Mouse (Mus musculus) limb, embryonic 15.5 days (tissue): ENCODE measurements around the gene Tbcd. TPM values are rescaled to one million over a fixed set of nuclear protein-coding genes. Genes with fewer than 3 reads are reported as not detected.

ENCODE experiments used
- ATAC-seq: fragments of 200-750 bp; cut with Nextera tagmentation; 2 replicates; pipeline ENCODE4 v1.8.0; 2017; ENCODE audit warnings: low read depth, moderate TSS enrichment; ENCODE audit not compliant: insufficient number of reproducible peaks, low FRiP score, low TSS enrichment
- H3K27ac ChIP-seq: fragments of 300-500 bp; sonication (generic); 2 replicates; pipeline ENCODE4 v1.5.1; 2015; ENCODE audit warnings: moderate library complexity, mild to moderate bottlenecking, inconsistent platforms
- H3K27me3 ChIP-seq: fragments of 300-500 bp; sonication (generic); 2 replicates; pipeline ENCODE4 v1.6.1; 2015; ENCODE audit warnings: inconsistent platforms
- H3K36me3 ChIP-seq: fragments of 300-500 bp; sonication (generic); 2 replicates; pipeline ENCODE4 v1.6.1; 2015; ENCODE audit warnings: inconsistent platforms
- H3K4me1 ChIP-seq: fragments of 300-500 bp; sonication (generic); 2 replicates; pipeline ENCODE4 v1.6.1; 2015; ENCODE audit warnings: inconsistent platforms
- H3K4me2 ChIP-seq: fragments of 300-500 bp; sonication (generic); 2 replicates; pipeline ENCODE4 v1.6.1; 2015; ENCODE audit warnings: mild to moderate bottlenecking, inconsistent platforms
- H3K4me3 ChIP-seq: fragments of 300-500 bp; sonication (generic); 2 replicates; pipeline ENCODE4 v1.5.1; 2015; ENCODE audit warnings: mild to moderate bottlenecking, inconsistent platforms
- H3K9ac ChIP-seq: fragments of 300-500 bp; sonication (generic); 2 replicates; pipeline ENCODE4 v1.6.1; 2015; ENCODE audit warnings: inconsistent platforms
- H3K9me3 ChIP-seq: fragments of 300-500 bp; sonication (generic); 2 replicates; pipeline ENCODE4 v1.6.1; 2016; ENCODE audit warnings: inconsistent platforms
- WGBS: fragments of 180-500 bp; shearing (Covaris S2); methylation state at CpG from one replicate; pipeline ENCODE4 v1.1.7; 2015; 5-methylcytosine and 5-hydroxymethylcytosine counted together
- polyA plus RNA-seq: library from polyadenylated mRNA; unstranded; fragments of >200 nt; fragmentation: Nextera tagmentation; extraction: Ambion mirVana; gene quantifications from 2 replicates; pipeline ENCODE4 v1.2.1, GENCODE M21; 2015

Tbcd gene
- polyA plus RNA-seq, 1 experiment from 2014 or later: 51.8 TPM

DNA sequence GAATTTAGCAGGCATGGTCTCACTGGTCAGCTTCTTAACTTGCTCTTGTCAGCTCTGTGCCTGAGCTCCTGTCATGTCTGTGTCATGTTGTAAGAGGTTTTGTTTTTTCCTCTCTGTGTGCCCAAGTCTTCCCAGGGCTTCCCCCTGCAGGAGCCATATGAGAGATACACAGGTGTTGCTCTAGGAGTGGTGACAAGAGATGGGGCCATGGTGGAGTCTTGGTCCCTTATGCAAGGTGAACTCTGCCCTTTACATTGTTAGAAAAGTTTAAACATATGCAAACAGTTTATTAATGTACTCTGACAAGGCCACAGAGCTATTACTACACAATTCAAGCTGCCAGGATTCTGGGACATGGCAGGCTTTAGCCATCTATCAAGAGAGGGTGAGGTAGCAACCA, 164.8 kb downstream of the Tbcd start:
- no peak overlapping the region for H3K9ac ChIP-seq
- H3K4me1 ChIP-seq: no peaks in the 10 kb centered on the region
- H3K27me3 ChIP-seq: no peaks in the 10 kb centered on the region
- H3K36me3 ChIP-seq: peaks cover 74% of the 10 kb centered on the region
- no peak overlapping the region for H3K4me3 ChIP-seq
- no peak for ATAC-seq
- H3K27ac ChIP-seq: no peak overlapping the region
- no peak overlapping the region for H3K4me2 ChIP-seq
- no peaks in the 10 kb centered on the region for H3K9me3 ChIP-seq

DNA sequence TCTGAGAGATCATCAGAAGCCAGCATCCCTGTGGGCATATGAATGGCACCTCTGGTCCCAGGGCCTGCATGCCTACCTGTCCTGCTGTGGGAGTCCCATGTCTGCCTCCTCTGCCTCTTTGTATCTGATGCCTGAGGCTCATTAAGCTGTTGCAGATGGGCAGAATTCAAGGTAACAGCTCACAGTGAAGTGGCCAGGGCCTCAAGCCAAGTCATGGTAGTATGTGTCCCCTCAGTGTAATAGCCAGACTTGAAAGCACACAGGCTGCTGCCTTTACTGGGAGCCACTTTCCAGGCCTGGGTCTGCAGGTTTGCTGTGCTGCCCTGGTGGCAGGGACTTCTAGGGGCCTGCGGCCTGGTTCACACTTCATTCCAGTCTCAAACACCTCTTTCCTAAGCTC, 165.6 kb downstream of the Tbcd start:
- 77% methylated on average over 1 of the region's 1 CpGs for WGBS

DNA sequence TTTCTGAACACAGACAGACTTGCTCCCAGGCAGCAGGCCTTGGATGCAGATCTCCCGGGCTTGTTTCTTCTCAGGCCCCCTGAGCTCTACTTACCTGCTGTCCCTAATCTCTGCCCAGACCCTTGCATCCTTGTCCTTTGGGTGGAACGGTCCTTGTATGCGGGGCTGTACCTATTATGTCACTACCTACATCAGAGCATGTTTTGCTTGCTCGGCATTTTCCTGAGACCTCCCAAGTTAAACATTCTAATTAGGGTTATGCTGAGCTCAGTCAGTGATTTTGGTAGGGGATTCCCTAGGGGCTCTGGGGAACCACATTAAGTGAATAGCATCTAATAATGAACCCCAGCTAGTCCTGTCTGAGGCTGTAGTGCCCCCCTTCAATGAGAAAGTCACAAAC, 173.3 kb downstream of the Tbcd start:
- Histone ChIP-seq H3K27me3 (no peaks in the 10 kb centered on the region), H3K4me3 (no peak overlapping the region), H3K27ac (no peak overlapping the region), H3K4me1 (no peaks in the 10 kb centered on the region), H3K9me3 (no peaks in the 10 kb centered on the region), H3K9ac (no peak overlapping the region), H3K4me2 (no peak overlapping the region), H3K36me3 (peaks cover 60% of the 10 kb centered on the region)
- ATAC-seq: no peak
- WGBS: 77% methylated on average over 4 of the region's 4 CpGs

More for the DNA sequence above, 165.6 kb downstream of the Tbcd start:
- Histone ChIP-seq H3K9me3 (no peaks in the 10 kb centered on the region), H3K4me1 (no peaks in the 10 kb centered on the region), H3K4me3 (no peak overlapping the region), H3K9ac (no peak overlapping the region), H3K4me2 (no peak overlapping the region), H3K27me3 (no peaks in the 10 kb centered on the region), H3K36me3 (peaks cover 80% of the 10 kb centered on the region), H3K27ac (no peak overlapping the region)
- ATAC-seq: no peak

DNA sequence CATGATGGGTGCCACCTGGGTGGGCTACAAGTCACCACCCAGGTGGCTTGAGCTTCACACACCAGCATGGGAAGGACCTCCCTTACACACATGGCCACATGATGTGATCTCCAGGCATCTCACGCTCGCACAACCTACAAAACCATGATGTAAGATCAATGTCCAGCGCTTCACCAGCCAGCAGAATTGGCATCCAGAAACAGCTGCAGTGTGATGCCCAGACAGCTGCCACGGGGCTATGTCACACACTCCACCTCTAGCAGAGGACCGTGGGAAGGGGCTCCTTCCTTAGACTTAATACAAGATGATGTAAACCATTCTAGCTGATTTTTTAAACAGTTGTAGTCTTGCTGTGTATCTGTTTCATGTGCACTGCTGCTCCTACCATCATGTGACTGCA, 175.8 kb downstream of the Tbcd start:
- Histone ChIP-seq H3K9ac (no peak overlapping the region), H3K36me3 (peaks cover 45% of the 10 kb centered on the region), H3K9me3 (no peaks in the 10 kb centered on the region), H3K4me2 (no peak overlapping the region), H3K4me3 (no peak overlapping the region), H3K27ac (no peak overlapping the region), H3K4me1 (no peaks in the 10 kb centered on the region), H3K27me3 (no peaks in the 10 kb centered on the region)
- 83% methylated on average over 5 of the region's 5 CpGs for WGBS
- no peak for ATAC-seq

DNA sequence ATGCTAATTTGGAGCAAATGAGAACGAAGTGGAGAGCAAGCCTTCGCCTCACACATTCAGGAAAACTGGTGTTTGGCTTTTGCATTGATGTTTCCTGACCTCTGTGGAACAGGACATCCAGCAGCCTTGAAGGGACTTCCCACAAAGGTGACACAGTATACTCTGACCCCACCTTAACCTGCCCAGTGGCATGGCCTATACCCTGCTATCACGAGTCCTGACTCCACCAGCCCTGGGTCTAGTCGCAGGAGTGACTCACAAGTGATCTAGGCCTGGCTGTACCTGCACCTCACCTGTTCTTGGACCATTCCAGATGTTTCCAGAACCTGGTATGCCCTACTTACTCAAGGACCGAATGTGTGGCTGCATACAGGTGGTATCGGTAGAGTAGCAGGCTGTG, 177.8 kb downstream of the Tbcd start:
- Histone ChIP-seq H3K4me3 (no peak overlapping the region), H3K27me3 (no peaks in the 10 kb centered on the region), H3K4me1 (no peaks in the 10 kb centered on the region), H3K9ac (no peak overlapping the region), H3K36me3 (peaks cover 28% of the 10 kb centered on the region), H3K4me2 (no peak overlapping the region), H3K27ac (no peak overlapping the region), H3K9me3 (no peaks in the 10 kb centered on the region)
- 97% methylated on average over 6 of the region's 6 CpGs for WGBS
- ATAC-seq: no peak

DNA sequence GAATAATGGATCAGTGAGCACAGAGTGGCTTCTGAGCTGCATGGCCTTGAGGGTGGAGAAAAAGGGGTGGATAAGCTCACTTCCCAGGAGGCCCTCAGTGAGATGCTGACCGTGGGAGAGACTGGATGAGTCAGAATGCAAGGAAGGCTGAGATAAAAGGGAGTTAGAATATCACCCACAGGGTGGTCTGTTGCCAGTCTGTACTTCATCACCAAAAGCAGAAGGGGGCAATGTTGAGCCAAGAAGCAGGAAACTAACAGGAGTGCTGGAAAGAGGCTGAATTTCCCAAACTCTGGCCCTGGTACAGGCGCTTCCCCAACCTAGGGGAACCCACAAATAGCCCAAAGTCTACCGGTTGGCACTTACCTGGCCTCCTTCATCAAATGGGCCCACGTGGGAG, 178.7 kb downstream of the Tbcd start:
- Histone ChIP-seq H3K27me3 (no peaks in the 10 kb centered on the region), H3K9me3 (no peaks in the 10 kb centered on the region), H3K4me3 (no peak overlapping the region), H3K36me3 (peaks cover 31% of the 10 kb centered on the region), H3K27ac (no peak overlapping the region), H3K9ac (no peak overlapping the region), H3K4me2 (no peak overlapping the region), H3K4me1 (no peaks in the 10 kb centered on the region)
- WGBS: 88% methylated on average over 4 of the region's 4 CpGs
- no peak for ATAC-seq

DNA sequence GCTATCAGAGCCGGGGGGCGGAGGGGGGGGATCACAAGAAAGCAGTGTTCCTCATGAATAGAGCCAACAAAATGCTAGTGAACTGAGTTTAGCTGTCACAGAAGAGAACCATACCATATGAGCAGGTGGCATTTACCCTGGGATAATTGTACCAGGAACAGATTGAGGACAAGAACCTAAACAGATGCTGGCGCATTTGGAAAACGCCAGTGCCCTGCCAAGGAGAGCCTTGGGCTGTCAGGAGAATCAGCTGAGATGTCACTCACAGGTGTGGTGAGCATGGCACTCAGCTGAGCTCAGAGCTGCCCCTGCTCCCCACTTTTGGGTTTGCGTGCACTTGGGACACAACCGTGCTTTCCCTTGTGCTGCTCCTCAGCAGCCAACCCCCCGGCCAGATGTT, 179.7 kb downstream of the Tbcd start:
- Histone ChIP-seq H3K36me3 (peaks cover 41% of the 10 kb centered on the region), H3K27me3 (no peaks in the 10 kb centered on the region), H3K4me1 (no peaks in the 10 kb centered on the region), H3K4me2 (no peak overlapping the region), H3K4me3 (no peak overlapping the region), H3K9me3 (no peaks in the 10 kb centered on the region), H3K9ac (no peak overlapping the region), H3K27ac (no peak overlapping the region)
- 94% methylated on average over 7 of the region's 7 CpGs for WGBS
- no peak for ATAC-seq

DNA sequence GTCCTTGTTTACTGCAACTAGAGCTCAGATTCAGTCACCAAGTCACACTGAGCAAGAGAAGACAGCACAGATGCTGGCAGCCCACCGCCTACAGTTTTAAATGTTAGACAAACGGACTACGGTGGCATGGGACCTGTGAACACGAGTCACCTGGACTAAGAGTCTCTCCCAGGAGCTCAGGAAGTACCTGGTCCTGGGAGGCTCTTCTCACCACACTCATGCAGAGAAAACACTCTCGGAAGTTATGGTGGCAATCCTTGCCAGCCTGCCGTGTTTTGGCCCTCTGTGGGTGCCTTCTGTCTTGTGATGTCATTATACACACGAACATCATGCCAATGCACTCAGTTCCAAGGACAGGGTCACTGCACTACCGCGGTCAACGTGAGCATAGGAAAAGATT, 184.9 kb downstream of the Tbcd start:
- Histone ChIP-seq H3K4me1 (no peaks in the 10 kb centered on the region), H3K9ac (no peak overlapping the region), H3K4me3 (no peak overlapping the region), H3K36me3 (peaks cover 49% of the 10 kb centered on the region), H3K4me2 (no peak overlapping the region), H3K27me3 (no peaks in the 10 kb centered on the region), H3K9me3 (no peaks in the 10 kb centered on the region), H3K27ac (no peak overlapping the region)
- WGBS: 92% methylated on average over 10 of the region's 10 CpGs
- ATAC-seq: no peak

DNA sequence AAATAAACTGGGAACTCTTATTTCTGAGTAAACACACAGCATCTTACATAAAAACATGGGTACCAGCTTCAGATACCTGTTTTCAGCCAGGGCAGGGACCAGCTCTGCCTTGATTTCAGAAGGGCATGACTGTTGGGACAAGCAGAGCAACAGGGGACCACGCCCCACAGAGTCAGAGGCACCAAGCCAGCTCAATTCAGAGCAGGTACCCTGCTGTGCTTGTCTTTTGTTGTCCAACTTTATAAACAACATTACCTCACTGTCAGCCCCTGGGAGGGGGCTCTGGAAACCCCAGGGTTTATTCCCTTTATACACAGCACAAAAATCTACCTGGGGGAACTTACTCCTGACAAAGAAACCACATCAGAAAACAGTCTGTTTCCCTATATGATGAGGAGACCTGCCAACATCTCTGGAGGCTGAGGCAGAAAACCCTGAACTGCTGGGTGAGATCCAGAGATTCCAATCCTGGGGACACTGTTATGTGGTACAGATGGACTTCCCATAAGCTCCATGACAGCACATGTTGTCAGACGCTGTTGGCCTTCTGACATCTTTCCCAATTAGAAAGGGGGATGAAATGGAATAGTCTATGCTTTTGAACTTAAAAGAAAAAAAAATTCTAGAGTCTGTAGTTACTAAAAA, 189.9 kb downstream of the Tbcd start:
- Histone ChIP-seq H3K36me3 (peaks cover 42% of the 10 kb centered on the region), H3K9ac (no peak overlapping the region), H3K27ac (no peak overlapping the region), H3K27me3 (no peaks in the 10 kb centered on the region), H3K4me2 (no peak overlapping the region), H3K4me3 (no peak overlapping the region), H3K9me3 (no peaks in the 10 kb centered on the region), H3K4me1 (no peaks in the 10 kb centered on the region)
- 86% methylated on average over 2 of the region's 2 CpGs for whole genome bisulfite sequencing
- ATAC-seq: no peak

DNA sequence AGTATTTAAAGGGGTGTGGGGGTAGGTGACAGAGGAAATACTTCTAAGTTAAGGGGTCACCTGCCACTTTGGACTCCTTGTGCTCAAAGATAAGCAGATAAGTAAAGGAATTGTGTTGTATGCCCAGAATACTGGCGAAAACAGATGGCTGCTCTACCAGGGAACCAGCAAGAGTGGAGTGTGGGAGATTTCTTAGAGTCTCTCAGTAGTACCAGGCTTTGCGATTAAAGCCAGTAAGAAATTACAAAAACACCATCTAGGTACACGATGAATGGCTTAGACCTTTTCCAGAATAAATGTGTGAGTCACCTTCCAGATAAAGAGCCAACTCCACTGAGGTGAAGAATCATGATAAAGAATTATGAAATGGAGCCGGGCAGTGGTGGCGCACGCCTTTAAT, 193.6 kb downstream of the Tbcd start:
- 88% methylated on average over 6 of the region's 6 CpGs for WGBS
- Histone ChIP-seq H3K9me3 (no peaks in the 10 kb centered on the region), H3K4me1 (no peaks in the 10 kb centered on the region), H3K36me3 (peaks cover 30% of the 10 kb centered on the region), H3K4me3 (no peak overlapping the region), H3K9ac (no peak overlapping the region), H3K27ac (no peak overlapping the region), H3K27me3 (no peaks in the 10 kb centered on the region), H3K4me2 (no peak overlapping the region)
- ATAC-seq: no peak

DNA sequence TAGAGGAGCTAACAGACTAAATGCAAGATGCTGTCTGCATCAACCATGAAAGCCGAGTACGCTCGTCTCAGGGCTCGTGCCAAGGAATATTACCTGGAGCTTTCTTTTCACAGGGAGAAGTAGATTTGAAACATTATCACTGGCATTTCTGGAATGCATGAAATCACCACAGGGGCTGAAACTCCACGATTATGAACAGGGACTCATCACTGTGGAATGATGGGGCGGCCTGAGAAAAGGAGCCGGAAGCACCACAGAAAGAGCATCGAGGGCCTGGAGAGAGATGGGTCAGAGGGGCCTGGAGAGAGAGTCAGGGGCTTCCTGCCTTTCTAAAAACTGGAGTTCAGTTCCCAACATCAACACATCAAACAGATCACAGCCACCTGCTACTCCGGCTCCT, 195.6 kb downstream of the Tbcd start:
- no peak overlapping the region for H3K9ac ChIP-seq
- H3K9me3 ChIP-seq: no peaks in the 10 kb centered on the region
- no peak overlapping the region for H3K27ac ChIP-seq
- H3K4me1 ChIP-seq: no peaks in the 10 kb centered on the region
- H3K4me3 ChIP-seq: no peak overlapping the region
- H3K36me3 ChIP-seq: peaks cover 31% of the 10 kb centered on the region
- 56% methylated on average over 9 of the region's 9 CpGs for WGBS
- no peak overlapping the region for H3K4me2 ChIP-seq
- ATAC-seq: no peak
- H3K27me3 ChIP-seq: no peaks in the 10 kb centered on the region

DNA sequence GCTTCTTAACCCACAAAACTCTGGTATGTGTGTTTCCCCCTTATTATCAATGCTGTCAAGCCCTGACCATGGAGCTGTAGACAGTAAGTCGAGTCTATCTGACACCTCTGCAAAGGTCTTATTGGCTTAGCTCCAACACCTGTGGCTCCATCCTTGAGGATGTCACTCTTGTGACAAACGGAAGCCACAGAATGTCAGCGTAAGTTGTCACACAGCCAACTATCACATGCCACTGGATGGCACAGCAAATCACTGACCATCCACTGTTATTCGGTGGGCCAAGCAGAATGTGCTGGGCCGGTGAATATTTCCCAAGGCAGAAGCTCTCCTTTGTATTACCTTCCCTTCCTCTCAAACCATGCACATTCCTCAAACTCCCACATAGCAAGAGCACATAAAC, 196.4 kb downstream of the Tbcd start:
- Histone ChIP-seq H3K27ac (no peak overlapping the region), H3K4me3 (no peak overlapping the region), H3K4me1 (no peaks in the 10 kb centered on the region), H3K4me2 (no peak overlapping the region), H3K36me3 (peaks cover 31% of the 10 kb centered on the region), H3K9me3 (no peaks in the 10 kb centered on the region), H3K27me3 (no peaks in the 10 kb centered on the region), H3K9ac (no peak overlapping the region)
- WGBS: 91% methylated on average over 5 of the region's 5 CpGs
- ATAC-seq: no peak

DNA sequence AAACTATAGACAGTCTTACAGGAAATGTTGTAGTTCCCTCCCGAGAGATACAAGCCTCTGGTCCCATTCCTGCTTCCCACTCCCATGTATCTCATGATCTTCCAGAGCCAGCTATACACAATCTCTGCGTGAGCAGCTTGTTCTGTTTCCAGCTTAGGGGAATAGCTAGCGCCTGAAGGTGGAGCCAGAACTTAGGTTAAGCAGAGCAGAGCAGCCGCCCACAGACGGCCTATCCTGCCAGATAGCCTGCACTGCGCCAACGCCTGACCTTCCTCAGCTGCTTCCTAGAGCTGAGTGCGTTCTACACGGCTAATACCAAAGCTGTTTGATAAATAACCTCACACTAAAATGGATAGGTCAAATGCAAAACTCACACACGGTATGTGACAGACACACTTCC, 198.2 kb downstream of the Tbcd start:
- Histone ChIP-seq H3K27ac (no peak overlapping the region), H3K4me2 (no peak overlapping the region), H3K9me3 (no peaks in the 10 kb centered on the region), H3K27me3 (no peaks in the 10 kb centered on the region), H3K4me1 (no peaks in the 10 kb centered on the region), H3K4me3 (no peak overlapping the region), H3K9ac (no peak overlapping the region), H3K36me3 (peaks cover 20% of the 10 kb centered on the region; the same call in 1 of the 2 replicates)
- WGBS: 72% methylated on average over 10 of the region's 10 CpGs
- ATAC-seq: no peak
